Mouse (Mus musculus) cerebellum, postnatal 25 days (tissue): Measurements from ENCODE around the gene Ddr2.

ENCODE experiments used
- DNase-seq, 2 experiments: peaks; one replicate each; pipeline ENCODE4 v3.0.0; 2021; ENCODE audit warnings: mixed read lengths in 2 of 2

The Ddr2 gene

GRCm38 (mm10) chr1:170086631-170087030 lies 23.9 kb downstream of the Ddr2 start:
- no peak for DNase-seq

- no peak for DNase-seq
Observed at GRCm38 (mm10) chr1:170084151-170084796, 26.3 kb downstream of the Ddr2 start.

- DNase-seq: no peak
Observed at GRCm38 (mm10) chr1:170080907-170081306, 29.7 kb downstream of the Ddr2 start.

GRCm38 (mm10) chr1:170079465-170079864 lies 31.1 kb downstream of the Ddr2 start:
- no peak for DNase-seq

- no peak for DNase-seq
Observed at GRCm38 (mm10) chr1:170076339-170076738, 34.2 kb downstream of the Ddr2 start.

- no peak for DNase-seq
Observed at GRCm38 (mm10) chr1:170073768-170074167, 36.8 kb downstream of the Ddr2 start.

GRCm38 (mm10) chr1:170069143-170069542 lies 41.4 kb downstream of the Ddr2 start:
- DNase-seq: no peak

- DNase-seq: no peak
Observed at GRCm38 (mm10) chr1:170065931-170066330, 44.6 kb downstream of the Ddr2 start.

GRCm38 (mm10) chr1:170065009-170065408 lies 45.6 kb downstream of the Ddr2 start:
- DNase-seq: no peak

- DNase-seq: no peak
Observed at GRCm38 (mm10) chr1:170064083-170064494, 46.5 kb downstream of the Ddr2 start.

GRCm38 (mm10) chr1:170060214-170060613 lies 50.3 kb downstream of the Ddr2 start:
- no peak for DNase-seq

- no peak for DNase-seq
Observed at GRCm38 (mm10) chr1:170059347-170059746, 51.2 kb downstream of the Ddr2 start.

- DNase-seq: no peak
Observed at GRCm38 (mm10) chr1:170058051-170058450, 52.5 kb downstream of the Ddr2 start.

GRCm38 (mm10) chr1:170057607-170058006 lies 53.0 kb downstream of the Ddr2 start:
- DNase-seq: no peak

GRCm38 (mm10) chr1:170056921-170057320 lies 53.6 kb downstream of the Ddr2 start:
- no peak for DNase-seq

GRCm38 (mm10) chr1:170056214-170056613 lies 54.3 kb downstream of the Ddr2 start:
- no peak for DNase-seq

- DNase-seq: no peak
Observed at GRCm38 (mm10) chr1:170052469-170053065, 58.0 kb downstream of the Ddr2 start.

GRCm38 (mm10) chr1:170051631-170052177 lies 58.9 kb downstream of the Ddr2 start:
- DNase-seq: no peak

GRCm38 (mm10) chr1:170048434-170048833 lies 62.1 kb downstream of the Ddr2 start:
- DNase-seq: no peak

GRCm38 (mm10) chr1:170044726-170045471 lies 65.7 kb downstream of the Ddr2 start:
- no peak for DNase-seq

- no peak for DNase-seq
Observed at GRCm38 (mm10) chr1:170043753-170044152, 66.8 kb downstream of the Ddr2 start.

GRCm38 (mm10) chr1:170042996-170043395 lies 67.6 kb downstream of the Ddr2 start:
- DNase-seq: no peak

- no peak for DNase-seq
Observed at GRCm38 (mm10) chr1:170039402-170039801, 71.2 kb downstream of the Ddr2 start.

- no peak for DNase-seq
Observed at GRCm38 (mm10) chr1:170035575-170035974, 75.0 kb downstream of the Ddr2 start.
